8 mouse cellular contexts compared by ENCODE assay signal in genomic region chr5:119167718-119168117, GRCm38 (mm10).
DNase-seq lines count a peak whose midpoint lies in the region; ATAC-seq and TF ChIP-seq lines count a peak whose summit lies in the region.

No protein-coding gene starts in this region.

- 60% methylated on average over 17 of the region's 17 CpGs for WGBS in kidney, postnatal 0 days
- WGBS in kidney, embryonic 15.5 days = 70% methylated on average over 17 of the region's 17 CpGs
- whole genome bisulfite sequencing in olfactory bulb, adult 2 months = 18% methylated on average over 17 of the region's 17 CpGs
- 66% methylated on average over 17 of the region's 17 CpGs for WGBS in forebrain, embryonic 15.5 days

- H3K27me3 ChIP-seq in kidney, postnatal 0 days (ENCODE audit: insufficient read depth, low read length) = no peaks in the 10 kb centered on the region
- no peaks in the 10 kb centered on the region for H3K27me3 ChIP-seq in kidney, embryonic 15.5 days
- H3K27me3 ChIP-seq in forebrain, embryonic 15.5 days = no peaks in the 10 kb centered on the region

- ATAC-seq in kidney, postnatal 0 days (replicated peaks; ENCODE audit: low FRiP score, low read depth) = no peak
- ATAC-seq in kidney, embryonic 15.5 days (replicated peaks; ENCODE audit: low FRiP score) = no peak
- no peak for ATAC-seq in forebrain, embryonic 15.5 days (replicated peaks)

- no peaks in the 10 kb centered on the region for H3K4me1 ChIP-seq in kidney, postnatal 0 days (replicated peaks; ENCODE audit: insufficient read depth, low read length)
- no peaks in the 10 kb centered on the region for H3K4me1 ChIP-seq in kidney, embryonic 15.5 days
- peaks cover 5% of the 10 kb centered on the region for H3K4me1 ChIP-seq in brown adipose tissue, adult 24 weeks (ENCODE audit: control insufficient read depth, insufficient read depth, insufficient read length, low read length)
- H3K4me1 ChIP-seq in olfactory bulb, adult 2 months (ENCODE audit: control insufficient read depth, insufficient read depth, low read length) = peaks cover 7% of the 10 kb centered on the region
- peaks cover 5% of the 10 kb centered on the region; the same call in 1 of the 2 replicates for H3K4me1 ChIP-seq in forebrain, embryonic 15.5 days

- TF ChIP-seq CTCF in kidney, postnatal 0 days (IDR thresholded peaks at IDR 0.05; ENCODE audit: low read depth) = no peak
- no peak for TF ChIP-seq CTCF in olfactory bulb, adult 2 months (IDR thresholded peaks at IDR 0.05; ENCODE audit: insufficient read depth, low read depth, low read length)

- H3K9me3 ChIP-seq in kidney, postnatal 0 days (replicated peaks; ENCODE audit: low read length) = no peaks in the 10 kb centered on the region
- H3K9me3 ChIP-seq in kidney, embryonic 15.5 days (replicated peaks) = no peaks in the 10 kb centered on the region
- no peaks in the 10 kb centered on the region for H3K9me3 ChIP-seq in forebrain, embryonic 15.5 days

- DNase-seq in kidney, postnatal 0 days (ENCODE audit: low spot score) = peak; percentile 48
- DNase-seq in gastrocnemius, postnatal 25 days = peak; percentile 82
- peak; percentile 83 for DNase-seq in layer of hippocampus, adult 9-11 months
- DNase-seq in urinary bladder, postnatal 36 days (ENCODE audit: low spot score in 2 of 2) = peak; percentile 84 to 89

- no peak overlapping the region for H3K27ac ChIP-seq in kidney, postnatal 0 days
- H3K27ac ChIP-seq in kidney, embryonic 15.5 days = no peak overlapping the region
- H3K27ac ChIP-seq in brown adipose tissue, adult 24 weeks (replicated peaks; ENCODE audit: low read depth, low read length) = no peak overlapping the region
- H3K27ac ChIP-seq in olfactory bulb, adult 2 months (ENCODE audit: insufficient read depth, low read depth, low read length) = no peak overlapping the region
- no peak overlapping the region for H3K27ac ChIP-seq in forebrain, embryonic 15.5 days (replicated peaks)

- H3K9ac ChIP-seq in kidney, postnatal 0 days (ENCODE audit: low read depth, low read length) = no peak overlapping the region
- H3K9ac ChIP-seq in kidney, embryonic 15.5 days = no peak overlapping the region
- H3K9ac ChIP-seq in forebrain, embryonic 15.5 days (replicated peaks) = no peak overlapping the region

- no peak for TF ChIP-seq POLR2A in olfactory bulb, adult 2 months (IDR thresholded peaks at IDR 0.05; ENCODE audit: insufficient read depth, low read depth, low read length)

- H3K4me2 ChIP-seq in kidney, postnatal 0 days (ENCODE audit: low read length) = no peak overlapping the region
- H3K4me2 ChIP-seq in kidney, embryonic 15.5 days = no peak overlapping the region
- no peak overlapping the region for H3K4me2 ChIP-seq in forebrain, embryonic 15.5 days (replicated peaks)

- H3K4me3 ChIP-seq in kidney, postnatal 0 days (replicated peaks; ENCODE audit: low read depth, low read length) = no peak overlapping the region
- no peak overlapping the region for H3K4me3 ChIP-seq in kidney, embryonic 15.5 days (replicated peaks)
- 0 out of 2 replicates have a peak overlapping the region, but pooled peaks have one; percentile 12 for H3K4me3 ChIP-seq in brown adipose tissue, adult 24 weeks (ENCODE audit: insufficient read depth, low read depth, low read length)
- peak overlapping the region; percentile 23 for H3K4me3 ChIP-seq in olfactory bulb, adult 2 months (ENCODE audit: insufficient read depth, low read depth, low read length)
- no peak overlapping the region for H3K4me3 ChIP-seq in forebrain, embryonic 15.5 days

- no peaks in the 10 kb centered on the region for H3K36me3 ChIP-seq in kidney, postnatal 0 days (ENCODE audit: insufficient read depth, low read length)
- H3K36me3 ChIP-seq in kidney, embryonic 15.5 days = no peaks in the 10 kb centered on the region
- H3K36me3 ChIP-seq in forebrain, embryonic 15.5 days = no peaks in the 10 kb centered on the region

Comparison
In these comparisons a context has a peak if more than half of its experiments do, and no peak if none do; other contexts are left out.
1. H3K4me3 ChIP-seq: peak in brown adipose tissue, adult 24 weeks (single experiment) and olfactory bulb, adult 2 months (single experiment); none in kidney, postnatal 0 days (single experiment), kidney, embryonic 15.5 days (single experiment) and forebrain, embryonic 15.5 days (single experiment).
2. Peak in every context shown above with its lines, with median percentiles within 50 percentile points of each other: DNase-seq.